Mouse (Mus musculus) limb, embryonic 14.5 days (tissue): ENCODE data around the gene Kcng1. TPM values are rescaled to one million over a fixed set of nuclear protein-coding genes. Genes with fewer than 3 reads are reported as not detected.

Experiments used
- ATAC-seq: fragments of 200-750 bp; cut with Nextera tagmentation; 2 replicates; pipeline ENCODE4 v1.8.0; 2017; ENCODE audit warnings: low read depth, moderate number of reproducible peaks, moderate TSS enrichment; ENCODE audit not compliant: low FRiP score
- DNase-seq: peaks from one replicate; pipeline ENCODE4 v3.0.0-alpha.2; 2015; ENCODE audit warnings: low spot score
- H3K27ac ChIP-seq: fragments of 300-500 bp; sonication (generic); replicated peaks from 2 replicates; pipeline ENCODE4 v1.5.1; 2014; ENCODE audit warnings: low read depth, mild to moderate bottlenecking, low read length, moderate library complexity, mixed read lengths
- H3K27me3 ChIP-seq: fragments of 300-500 bp; sonication (generic); 2 replicates; pipeline ENCODE4 v1.6.1; 2014; ENCODE audit warnings: low read length, mixed read lengths; ENCODE audit not compliant: control insufficient read depth, insufficient read depth
- H3K36me3 ChIP-seq: fragments of 300-500 bp; sonication (generic); 2 replicates; pipeline ENCODE4 v1.6.1; 2014; ENCODE audit warnings: mild to moderate bottlenecking, low read length, moderate library complexity, mixed read lengths; ENCODE audit not compliant: control insufficient read depth, insufficient read depth
- H3K4me1 ChIP-seq: fragments of 300-500 bp; sonication (generic); 2 replicates; pipeline ENCODE4 v1.6.1; 2014; ENCODE audit warnings: antibody characterized with exemption, low read length, mixed read lengths; ENCODE audit not compliant: control insufficient read depth, insufficient read depth
- H3K4me2 ChIP-seq: fragments of 300-500 bp; sonication (generic); replicated peaks from 2 replicates; pipeline ENCODE4 v1.6.1; 2014; ENCODE audit warnings: low read depth, mild to moderate bottlenecking, low read length, moderate library complexity; ENCODE audit not compliant: severe bottlenecking
- H3K4me3 ChIP-seq: fragments of 300-500 bp; sonication (generic); replicated peaks from 2 replicates; pipeline ENCODE4 v1.5.1; 2014; ENCODE audit warnings: low read length
- H3K9ac ChIP-seq: fragments of 300-500 bp; sonication (generic); 2 replicates; pipeline ENCODE4 v1.6.1; 2014; ENCODE audit warnings: mild to moderate bottlenecking, low read depth, low read length, moderate library complexity; ENCODE audit not compliant: severe bottlenecking
- H3K9me3 ChIP-seq: fragments of 300-500 bp; sonication (generic); 2 replicates; pipeline ENCODE4 v1.6.1; 2016; ENCODE audit warnings: low read length; ENCODE audit not compliant: control insufficient read depth
- POLR2A ChIP-seq: fragments of 200-500 bp; IDR thresholded peaks from 2 replicates; pipeline ENCODE4 v1.8.0; 2012; ENCODE audit warnings: inconsistent platforms, mild to moderate bottlenecking, moderate library complexity, borderline replicate concordance; ENCODE audit not compliant: insufficient read depth, insufficient read length; ENCODE audit errors: extremely low read depth
- WGBS: fragments of 180-500 bp; shearing (Covaris S2); extraction: QIAGEN DNeasy Blood & Tissue Kit; methylation state at CpG from one replicate; pipeline ENCODE4 v1.1.7; 2014; 5-methylcytosine and 5-hydroxymethylcytosine counted together
- polyA plus RNA-seq, 2 experiments: library from polyadenylated mRNA; depleted of rRNA in 1 of 2; stranded (reverse) in 1 of 2; unstranded in 1 of 2; fragments of >200 nt; fragmentation: Nextera tagmentation in 1 of 2; extraction: Ambion mirVana in 1 of 2; gene quantifications; 2 replicates each; pipeline versions ENCODE4 v1.2.1 to v1.2.3; 2012 to 2014

Gene Kcng1
- 0.59 and 1.1 TPM in 2 replicates for polyA plus RNA-seq (2012; rRNA removed)
- 0.78 and 1.1 TPM in 2 replicates for polyA plus RNA-seq (2014; fragmentation: Nextera tagmentation; extraction: Ambion mirVana)

- Histone ChIP-seq H3K4me2 (peak within 1 kb of the TSS; percentile 94), H3K27ac (no peak within 1 kb of the TSS), H3K9me3 (no peaks in the 10 kb centered on the region), H3K9ac (peak within 1 kb of the TSS; percentile 53), H3K4me3 (peak within 1 kb of the TSS; percentile 59), H3K27me3 (peaks cover 42% of the 10 kb centered on the region), H3K4me1 (0 out of 2 replicates have a peak, but pooled peaks cover 3% of the 10 kb centered on the region), H3K36me3 (no peaks in the 10 kb centered on the region)
- TF ChIP-seq POLR2A = no peak
- 19% methylated on average over 12 of the region's 12 CpGs for WGBS
- ATAC-seq (no peak), DNase-seq (no peak)
Measured at GRCm38 (mm10) chr2:168281582-168281981, at the start of gene Kcng1. Gene Kcng1 (minus strand): TSS chr2:168281736.

GRCm38 (mm10) chr2:168330421-168331070 lies 49.0 kb upstream of the Kcng1 start:
- no peak overlapping the region for H3K4me2 ChIP-seq
- ATAC-seq (no peak), DNase-seq (no peak)
- H3K9me3 ChIP-seq = no peaks in the 10 kb centered on the region
- no peak overlapping the region for H3K4me3 ChIP-seq
- no peak overlapping the region for H3K27ac ChIP-seq
- peaks cover 5% of the 10 kb centered on the region for H3K4me1 ChIP-seq
- H3K36me3 ChIP-seq = no peaks in the 10 kb centered on the region
- H3K9ac ChIP-seq = no peak overlapping the region
- 56% methylated on average over 11 of the region's 11 CpGs for WGBS
- H3K27me3 ChIP-seq = no peaks in the 10 kb centered on the region
- TF ChIP-seq POLR2A = no peak

- 0 out of 2 replicates have a peak, but pooled peaks have one; percentile 13 for ATAC-seq
- Histone ChIP-seq H3K27me3 (no peaks in the 10 kb centered on the region), H3K4me3 (no peak overlapping the region), H3K27ac (peak overlapping the region; percentile 10; the same call in 1 of the 2 replicates), H3K9ac (no peak overlapping the region), H3K36me3 (no peaks in the 10 kb centered on the region), H3K9me3 (no peaks in the 10 kb centered on the region), H3K4me2 (no peak overlapping the region), H3K4me1 (peaks cover 12% of the 10 kb centered on the region; the same call in 1 of the 2 replicates)
- no peak for TF ChIP-seq POLR2A
- DNase-seq = peak; percentile 60
- WGBS = 23% methylated on average over 10 of the region's 10 CpGs
Measured at GRCm38 (mm10) chr2:168321716-168322374, 40.3 kb upstream of the Kcng1 start.

- no peak for TF ChIP-seq POLR2A
- H3K4me1 ChIP-seq = peaks cover 12% of the 10 kb centered on the region; the same call in 1 of the 2 replicates
- H3K27ac ChIP-seq = peak overlapping the region; percentile 10; the same call in 1 of the 2 replicates
- 33% methylated on average over 17 of the region's 17 CpGs for WGBS
- H3K4me3 ChIP-seq = no peak overlapping the region
- H3K27me3 ChIP-seq = no peaks in the 10 kb centered on the region
- DNase-seq = peak; percentile 68
- 0 out of 2 replicates have a peak overlapping the region, but pooled peaks have one; percentile 6 for H3K9ac ChIP-seq
- H3K36me3 ChIP-seq = no peaks in the 10 kb centered on the region
- peak; percentile 30; the same call in 1 of the 2 replicates for ATAC-seq
- no peaks in the 10 kb centered on the region for H3K9me3 ChIP-seq
- no peak overlapping the region for H3K4me2 ChIP-seq
Measured at GRCm38 (mm10) chr2:168320388-168321182, 39.0 kb upstream of the Kcng1 start.
